Mouse (Mus musculus): ENCODE measurements at regions not wholly inside any gene's neighbourhood (a gene's known extent, or its start where the extent isn't known, plus 50 kb on each side); places are given as distances from the start of the nearest gene placed in this dataset.

DNA sequence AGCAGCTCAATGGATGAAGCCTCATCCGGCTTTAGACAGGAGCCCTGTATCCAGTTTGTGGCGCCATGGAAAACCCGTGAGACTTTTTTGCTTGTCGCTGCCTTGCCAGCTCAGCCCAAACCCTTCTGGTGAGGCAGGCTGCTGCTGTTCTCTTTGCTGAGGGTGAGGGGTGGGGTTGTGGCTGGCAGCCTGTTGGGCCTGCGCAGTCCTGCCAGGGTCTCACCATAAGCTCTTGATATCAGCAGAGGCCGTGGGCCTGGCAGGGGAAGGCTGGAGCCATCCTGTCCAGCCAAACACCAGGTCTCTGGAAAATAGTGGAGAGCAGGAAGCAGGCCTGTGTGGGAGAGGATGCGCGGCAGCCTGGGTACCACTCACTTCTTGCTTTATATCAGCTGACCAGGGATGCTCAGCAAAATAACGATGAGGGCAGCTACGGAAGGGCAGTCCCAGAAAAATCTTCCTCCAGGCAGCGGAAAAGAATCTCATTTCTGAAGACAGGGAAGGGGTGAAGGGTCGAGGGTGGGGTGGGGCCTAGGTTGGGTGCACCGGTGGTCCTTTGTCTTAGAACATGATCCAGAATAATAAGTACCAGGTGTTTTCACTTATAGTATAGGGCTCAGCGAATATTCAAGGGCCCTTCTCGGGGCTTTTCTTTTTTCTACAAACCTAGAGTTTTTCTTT lies 73.4 kb upstream of the Medag start:
- no peak for DNase-seq (ENCODE audit: low spot score)

- DNase-seq (ENCODE audit: low spot score) = no peak
Observed at GRCm38 (mm10) chr5:149338697-149339078, 72.9 kb upstream of the Medag start.

- no peak for DNase-seq (ENCODE audit: low spot score)
Observed at GRCm38 (mm10) chr5:149340361-149340760, 71.2 kb upstream of the Medag start.

DNA sequence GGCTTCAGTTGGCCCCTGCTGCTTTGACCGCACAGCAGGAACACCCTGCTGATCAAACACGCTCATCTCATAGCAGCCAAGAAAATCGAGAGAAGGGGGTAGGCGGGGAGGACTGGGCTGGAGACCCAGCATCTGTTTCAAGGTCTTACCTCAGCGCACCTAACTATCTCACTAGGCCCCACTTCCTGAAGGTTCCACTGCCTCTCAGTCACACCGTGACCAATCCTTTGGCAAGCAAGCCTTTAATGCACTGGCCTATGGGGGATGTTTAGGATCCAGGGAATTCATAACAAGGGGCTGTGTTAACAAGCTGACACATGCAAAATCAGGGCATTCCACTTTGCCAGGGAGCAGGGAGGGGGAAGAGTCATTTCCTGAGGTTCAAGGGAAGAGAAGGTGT lies 70.1 kb upstream of the Medag start:
- DNase-seq (ENCODE audit: low spot score) = no peak

DNA sequence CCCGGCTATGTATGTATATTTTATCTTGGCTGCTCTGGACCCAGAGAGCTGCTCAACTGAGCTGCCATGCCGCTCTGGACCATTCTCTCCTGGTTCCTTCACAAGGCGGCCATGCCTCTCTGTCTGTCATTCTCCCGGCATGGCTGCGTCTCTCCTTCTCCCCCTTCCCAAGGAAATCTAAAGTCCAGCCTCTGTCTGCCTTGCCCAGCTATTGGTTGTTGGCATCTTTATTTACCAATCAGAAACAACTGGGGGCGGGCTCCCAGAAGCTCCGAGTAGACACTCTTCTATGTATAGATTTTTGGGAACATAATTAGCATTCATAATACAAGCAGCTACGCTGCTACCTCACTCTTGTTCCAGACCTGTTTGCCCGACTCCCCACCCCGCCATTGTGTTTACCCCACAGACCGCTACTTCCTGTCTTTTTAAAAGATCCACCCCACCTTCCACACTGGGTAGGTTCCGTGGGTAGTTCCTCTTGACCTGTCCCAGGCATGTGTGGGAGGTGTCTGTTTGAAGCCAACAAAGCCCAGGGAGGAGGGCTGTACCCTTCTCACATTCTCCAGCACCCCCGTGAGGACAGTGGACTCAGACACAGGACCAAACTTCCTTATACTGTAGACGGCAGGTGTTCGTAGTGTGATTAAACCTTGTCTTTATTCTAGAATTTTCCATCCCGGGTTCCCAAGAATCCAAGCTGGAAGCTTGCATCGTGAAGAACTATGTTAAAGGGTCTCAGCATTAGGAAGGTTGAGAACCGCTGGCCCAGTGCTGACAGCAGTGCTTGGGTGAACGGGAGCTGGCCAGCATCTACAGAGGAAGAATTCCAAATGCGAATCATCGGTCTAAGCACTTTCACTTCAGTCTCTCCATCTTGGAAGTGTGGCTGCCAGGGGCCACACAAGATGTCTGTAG lies 67.7 kb upstream of the Medag start:
- DNase-seq (ENCODE audit: low spot score) = no peak

GRCm38 (mm10) chr5:149344528-149344855 lies 67.1 kb upstream of the Medag start:
- no peak for DNase-seq (ENCODE audit: low spot score)

GRCm38 (mm10) chr5:149345161-149345560 lies 66.4 kb upstream of the Medag start:
- DNase-seq (ENCODE audit: low spot score) = no peak

DNA sequence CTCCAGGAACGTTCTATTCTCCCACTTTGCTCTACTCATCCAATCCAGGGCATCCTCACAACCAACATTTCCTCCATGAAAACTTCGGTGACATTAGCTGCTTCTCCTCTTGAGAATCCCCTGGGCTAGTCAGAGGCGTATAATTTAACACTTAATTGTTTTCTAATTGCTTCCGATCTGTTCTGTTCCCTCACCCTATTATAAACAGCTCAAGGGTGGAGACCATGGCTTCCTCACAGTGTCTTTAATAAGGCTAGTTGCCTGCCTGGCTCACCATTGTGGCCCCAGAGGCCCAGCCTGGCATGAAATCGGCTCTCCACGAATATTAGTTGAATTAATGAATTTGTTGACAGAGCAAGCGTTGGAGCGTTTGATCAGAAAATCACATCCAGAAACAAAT lies 61.9 kb upstream of the Medag start:
- no peak for DNase-seq (ENCODE audit: low spot score)

DNA sequence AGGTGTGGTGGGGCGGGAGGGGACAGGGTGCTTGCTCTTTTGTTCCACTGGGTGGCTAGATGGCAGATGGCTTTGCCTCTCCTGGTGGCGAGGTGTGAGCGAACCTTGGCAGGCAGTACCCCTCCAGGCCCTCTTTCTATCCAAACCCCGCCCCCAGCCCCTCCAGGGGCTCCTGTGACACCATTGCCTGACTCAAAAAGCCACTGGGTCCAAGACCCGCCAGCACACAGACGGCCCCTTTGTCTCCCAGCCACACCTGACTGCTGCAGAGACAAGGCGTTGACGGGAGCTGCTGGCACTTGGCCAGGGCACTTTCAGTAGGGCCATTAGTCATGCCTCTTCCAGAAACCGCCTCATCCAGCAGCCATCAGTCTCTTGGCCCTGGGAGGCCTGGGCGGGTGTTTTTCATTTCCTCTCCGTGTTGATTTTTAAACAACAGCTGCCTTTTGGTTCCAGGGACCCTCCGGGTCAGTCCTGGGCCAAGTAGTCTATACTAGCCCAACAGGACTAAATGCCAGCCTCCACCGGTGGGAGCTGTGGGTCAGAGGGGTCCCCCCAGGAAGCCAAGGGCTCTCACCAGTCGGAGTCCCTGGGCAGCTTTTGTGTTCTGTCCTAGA lies 58.4 kb upstream of the Medag start:
- DNase-seq (ENCODE audit: low spot score) = peak; percentile 81

GRCm38 (mm10) chr5:149354448-149355115 lies 57.0 kb upstream of the Medag start:
- no peak for DNase-seq (ENCODE audit: low spot score)

DNA sequence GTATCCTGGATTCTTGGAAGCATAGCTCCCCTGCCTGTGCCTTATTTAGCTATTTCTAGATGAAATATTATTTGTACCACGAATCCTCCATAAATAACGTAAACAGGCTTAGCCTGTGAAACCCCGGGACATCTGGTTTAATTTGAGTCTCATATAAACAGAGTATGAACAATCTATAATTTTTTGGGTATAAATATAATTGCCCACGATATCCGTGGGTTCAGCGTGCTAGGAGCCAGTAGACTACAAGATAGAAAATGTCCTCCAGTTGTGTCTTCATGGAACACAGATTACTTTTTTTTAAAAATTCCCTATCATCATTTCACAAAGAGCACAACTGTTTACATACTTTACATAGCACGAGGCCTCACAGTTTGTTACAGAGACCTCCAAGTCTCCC lies 56.4 kb upstream of the Medag start:
- DNase-seq (ENCODE audit: low spot score) = no peak

DNA sequence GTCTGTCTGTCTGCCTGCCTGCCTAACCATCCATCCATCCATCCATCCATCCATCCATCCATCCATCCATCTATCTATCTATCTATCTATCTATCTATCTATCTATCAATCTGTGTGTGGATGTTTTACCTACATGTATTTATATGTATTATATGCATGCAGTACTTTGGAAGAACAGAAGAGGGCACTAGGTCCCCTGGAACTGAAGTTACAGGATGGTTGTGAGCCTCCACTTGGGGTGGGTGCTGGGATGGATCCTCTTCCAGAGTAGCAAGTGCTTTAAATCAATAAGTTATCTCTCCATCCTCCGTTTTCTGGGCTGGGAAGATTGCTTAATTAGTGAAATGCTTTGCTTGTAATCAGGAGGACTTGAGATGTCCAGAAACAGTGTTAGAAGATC lies 54.6 kb upstream of the Medag start:
- DNase-seq (ENCODE audit: low spot score) = no peak

Data from urinary bladder, postnatal 14 days (tissue).